Mouse (Mus musculus): ENCODE measurements around the gene Ror1.

The Ror1 gene

DNA sequence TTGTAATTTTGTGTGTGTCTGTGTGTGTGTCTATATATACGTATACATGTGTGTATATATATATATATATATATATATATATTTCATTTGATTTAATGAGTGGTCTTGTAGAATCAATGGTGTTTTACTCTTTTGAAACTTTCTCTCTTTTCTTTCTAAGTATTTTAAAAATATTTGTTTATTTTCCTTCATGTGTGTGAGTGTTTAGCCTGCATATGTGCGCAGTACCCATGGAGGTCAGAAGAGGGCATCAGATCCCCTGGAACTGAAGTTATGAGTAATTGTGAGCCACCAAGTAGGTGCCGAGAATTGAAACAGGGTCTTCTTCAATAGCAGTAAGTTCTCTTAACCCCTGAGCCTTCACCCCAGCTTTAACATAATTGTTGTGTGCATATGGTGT lies 20.8 kb downstream of the Ror1 start:
- DNase-seq (ENCODE audit: low read depth, low spot score): no peak

DNA sequence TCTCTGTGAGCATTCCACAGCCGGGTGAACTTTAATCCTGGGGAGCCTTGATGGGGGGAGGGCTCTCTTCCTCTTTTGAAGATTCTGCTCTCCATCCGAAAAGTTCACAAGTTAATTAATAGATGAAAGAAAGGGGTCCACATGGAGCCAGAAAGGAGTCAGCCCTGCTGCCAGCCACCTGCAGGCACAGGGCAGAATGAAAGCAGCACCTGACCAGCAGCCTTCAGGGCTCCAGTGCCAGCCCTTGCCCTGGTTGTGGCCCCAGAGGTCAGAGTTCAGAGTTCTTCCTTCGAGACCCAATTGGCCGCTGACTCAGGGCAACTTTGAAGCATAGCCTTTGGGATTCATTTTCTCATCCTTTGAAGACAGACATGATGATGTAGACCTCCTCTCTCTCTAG lies 23.1 kb downstream of the Ror1 start:
- DNase-seq (ENCODE audit: low read depth, low spot score): no peak

DNA sequence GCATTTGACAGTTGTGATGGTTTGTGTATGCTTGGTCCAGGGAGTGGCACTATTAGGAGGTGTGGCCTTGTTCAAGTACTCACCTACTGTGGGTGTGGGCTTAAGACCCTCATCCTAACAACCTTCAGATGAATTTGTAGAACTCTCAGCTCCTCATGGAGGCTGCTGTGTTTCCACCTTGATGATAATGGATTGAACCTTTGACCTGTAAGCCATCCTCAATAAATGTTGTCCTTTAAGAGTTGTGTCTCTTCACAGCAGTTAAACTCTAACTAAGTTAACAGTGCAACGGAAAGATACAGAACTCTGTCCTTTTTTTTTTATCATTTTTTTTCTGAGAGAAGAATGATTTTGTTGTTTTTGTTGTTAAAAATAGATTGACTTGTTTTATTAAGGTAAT lies 23.8 kb downstream of the Ror1 start:
- no peak for DNase-seq (ENCODE audit: low read depth, low spot score)

DNA sequence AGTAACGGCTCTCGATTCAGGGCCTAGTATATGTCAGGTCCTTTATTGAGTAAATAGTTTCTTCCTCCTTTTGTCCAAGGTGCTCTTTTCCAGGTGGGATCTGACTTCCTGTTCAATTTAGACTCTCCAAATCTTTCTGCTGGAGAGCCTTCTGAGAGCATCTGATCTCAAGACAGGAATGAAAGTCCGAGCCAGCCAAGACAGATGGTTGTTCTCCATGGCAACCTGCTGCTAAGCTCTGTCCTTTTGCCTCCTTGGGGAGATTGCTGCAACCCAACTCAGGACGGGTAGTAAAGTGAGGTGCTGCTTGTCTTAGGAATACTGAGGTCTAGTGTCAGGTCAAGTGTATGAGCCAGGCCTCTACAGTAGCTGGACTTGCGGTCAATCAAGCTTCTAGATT lies 25.0 kb downstream of the Ror1 start:
- no peak for DNase-seq (ENCODE audit: low read depth, low spot score)

DNA sequence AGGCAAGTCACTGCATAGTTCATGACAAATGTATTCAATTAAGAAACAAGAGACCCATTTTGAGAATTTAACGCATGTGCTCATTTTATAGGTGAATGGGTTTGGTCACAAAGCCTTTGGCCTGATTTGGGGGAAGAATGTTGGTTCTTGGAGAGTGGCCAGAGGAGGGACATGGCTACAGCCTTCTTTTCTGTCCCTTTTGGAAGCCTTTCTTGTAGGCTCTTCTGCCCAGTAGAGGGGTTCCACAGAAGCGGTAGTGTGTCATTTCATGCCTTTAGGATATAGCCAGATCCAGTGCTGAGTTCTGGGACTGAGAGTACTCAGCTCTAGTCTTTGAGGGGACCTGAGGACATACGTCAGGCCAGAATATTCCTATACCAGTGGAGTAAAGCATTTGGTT lies 26.8 kb downstream of the Ror1 start:
- DNase-seq (ENCODE audit: low read depth, low spot score): no peak

DNA sequence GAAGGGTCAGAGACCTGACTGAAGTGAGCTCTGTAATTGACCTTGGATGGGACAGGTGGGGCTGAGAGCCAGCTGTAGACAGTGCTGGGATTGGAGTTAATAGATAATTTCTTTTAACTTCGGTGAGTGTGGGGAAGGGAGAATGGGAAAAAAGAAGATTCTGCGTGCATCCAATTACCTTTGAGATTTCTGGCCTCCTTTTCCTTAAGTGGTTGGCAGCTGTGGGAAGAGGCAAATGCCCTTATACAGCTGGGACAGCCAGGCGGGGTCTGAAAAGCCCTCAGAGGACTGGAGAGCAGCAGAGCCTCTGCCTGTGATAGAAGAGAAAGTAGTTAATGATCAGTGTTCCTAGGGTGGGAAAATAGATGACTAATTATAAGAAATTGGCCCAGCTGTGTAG lies 27.9 kb downstream of the Ror1 start:
- DNase-seq (ENCODE audit: low read depth, low spot score): no peak

DNA sequence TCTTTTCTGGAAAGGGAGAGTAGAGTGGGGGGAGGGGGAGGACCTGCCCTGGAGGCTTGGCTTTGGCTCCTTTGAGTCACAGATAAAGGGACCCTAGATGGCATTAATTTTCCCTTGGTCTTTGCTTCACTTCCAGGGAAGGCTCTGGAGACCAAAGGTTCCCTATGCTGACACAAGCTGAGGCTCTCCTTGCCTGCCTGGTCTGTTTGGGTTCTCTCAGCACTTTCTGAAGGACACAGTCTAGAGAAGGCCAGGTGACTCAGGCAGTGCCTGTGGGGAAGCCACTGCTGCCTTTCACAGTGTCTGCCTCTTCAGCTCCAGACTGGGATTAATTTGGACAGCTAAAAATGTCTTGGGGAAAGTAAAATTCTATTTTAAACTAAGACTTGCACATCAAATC lies 28.5 kb downstream of the Ror1 start:
- DNase-seq (ENCODE audit: low read depth, low spot score): no peak

DNA sequence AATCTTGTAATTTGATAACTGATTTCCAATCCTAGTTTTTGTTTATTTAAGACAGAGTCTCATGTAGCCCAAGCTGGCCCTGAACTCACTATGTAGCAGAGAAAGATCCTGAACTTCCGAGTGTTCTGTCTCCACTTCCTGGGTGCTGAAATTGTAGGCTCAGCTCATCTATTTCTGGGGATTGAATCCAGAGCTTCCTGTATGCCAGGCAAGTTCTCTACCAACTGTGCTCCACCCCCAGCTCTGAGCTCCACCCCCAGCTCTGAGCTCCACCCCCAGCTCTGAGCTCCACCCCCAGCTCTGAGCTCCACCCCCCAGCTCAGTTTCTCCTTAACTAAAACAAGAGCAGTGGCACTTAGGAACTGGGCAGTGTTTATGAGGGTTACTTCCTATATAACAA lies 29.3 kb downstream of the Ror1 start:
- DNase-seq (ENCODE audit: low read depth, low spot score): no peak

GRCm38 (mm10) chr4:100126531-100127310 lies 31.1 kb downstream of the Ror1 start:
- DNase-seq (ENCODE audit: low read depth, low spot score): no peak

DNA sequence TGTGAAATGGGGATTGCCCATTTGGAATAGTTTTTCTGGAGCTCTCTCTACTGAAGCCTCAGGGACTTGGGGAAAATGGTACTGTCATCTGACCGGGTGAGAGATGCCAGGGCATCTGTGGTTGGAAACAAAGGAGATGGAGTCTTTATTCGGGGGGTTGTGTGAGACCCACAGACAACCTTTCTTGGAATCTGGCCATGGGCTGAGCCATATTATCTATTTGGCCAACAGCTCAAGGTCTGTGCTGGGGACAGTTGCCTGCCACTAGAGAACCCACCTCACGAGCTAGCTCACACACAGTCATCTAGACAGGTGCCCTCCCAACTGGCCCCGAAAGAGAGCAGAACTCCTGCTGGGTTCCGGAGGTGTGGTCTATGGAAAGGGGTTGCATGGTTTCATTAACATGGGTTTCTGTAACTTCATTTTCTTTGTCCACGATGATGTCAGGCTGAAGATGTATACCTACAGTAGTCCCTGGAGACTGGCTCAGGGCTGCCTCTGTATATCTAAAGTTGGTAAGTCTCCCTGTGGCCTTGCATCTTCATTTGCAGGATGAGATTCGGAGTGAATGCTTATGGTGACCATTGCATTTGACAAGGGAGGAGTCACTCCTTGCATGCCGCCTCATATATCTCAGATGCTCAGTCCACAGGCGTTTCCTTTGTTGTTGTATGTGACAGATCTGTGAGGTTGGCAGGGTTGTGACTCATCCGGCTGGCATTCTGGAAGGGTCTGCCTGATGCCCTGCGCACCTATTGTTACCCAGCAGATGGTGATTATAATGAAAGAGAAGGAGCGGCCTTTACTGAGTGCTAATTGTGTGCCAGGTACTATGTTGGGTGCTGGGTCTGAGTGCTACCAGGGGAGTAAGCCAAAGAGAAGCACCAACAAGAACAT lies 32.7 kb downstream of the Ror1 start:
- no peak for DNase-seq (ENCODE audit: low read depth, low spot score)

- DNase-seq (ENCODE audit: low read depth, low spot score): no peak
Measured at GRCm38 (mm10) chr4:100129201-100129600, 33.6 kb downstream of the Ror1 start.

DNA sequence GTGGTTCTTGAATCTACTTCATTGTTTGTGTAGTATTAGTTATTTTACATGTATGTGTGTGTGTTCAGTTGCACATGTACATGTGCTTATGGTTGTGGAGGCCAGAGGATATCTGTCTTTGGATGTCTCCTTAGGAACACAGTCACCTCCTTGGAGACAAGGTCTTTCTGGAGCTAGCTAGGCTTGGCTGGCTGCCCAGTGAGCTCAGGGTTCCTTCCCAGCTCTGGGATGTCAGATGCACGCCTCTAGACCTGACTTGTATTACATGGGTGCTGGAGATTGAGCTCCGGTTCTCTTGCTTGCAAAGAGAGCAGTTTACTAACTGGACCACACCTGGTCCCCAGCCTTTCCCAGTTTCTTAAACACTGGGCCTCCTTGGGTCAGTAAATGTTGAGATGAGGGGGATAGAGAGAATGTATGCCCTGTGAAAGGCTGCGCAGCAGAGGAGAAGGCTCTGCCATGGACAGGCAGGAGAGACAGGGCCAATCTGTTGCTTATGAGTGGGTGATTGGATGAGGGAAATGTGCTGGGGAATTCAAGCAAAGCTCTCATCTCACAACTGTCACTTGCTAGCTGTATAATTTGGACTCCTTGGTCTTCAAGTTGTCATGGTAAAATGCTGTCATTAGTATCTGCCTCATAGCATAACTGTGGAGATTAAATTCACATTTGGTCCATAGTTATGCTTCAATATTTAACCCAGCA lies 35.3 kb downstream of the Ror1 start:
- no peak for DNase-seq (ENCODE audit: low read depth, low spot score)

GRCm38 (mm10) chr4:100131488-100131887 lies 35.9 kb downstream of the Ror1 start:
- DNase-seq (ENCODE audit: low read depth, low spot score): no peak

DNA sequence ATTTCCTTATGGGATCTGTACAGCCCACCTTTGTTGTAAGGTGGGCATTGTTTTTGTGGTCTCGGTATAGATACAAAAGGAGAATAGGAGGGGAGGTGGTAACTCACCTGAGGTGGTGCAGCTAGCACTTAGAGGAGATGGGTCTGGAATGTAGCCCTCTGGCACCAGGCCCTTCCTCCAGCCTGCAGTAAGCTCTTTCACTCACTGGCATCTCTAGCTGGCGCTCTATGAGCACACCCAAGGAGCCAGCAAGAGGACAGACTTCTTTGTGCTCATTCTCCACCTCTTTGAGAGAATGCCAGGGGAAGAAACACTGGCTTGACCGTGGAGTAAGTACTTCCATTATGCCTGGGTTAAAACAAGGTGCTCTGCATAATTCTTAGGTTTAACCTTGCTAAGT lies 36.7 kb downstream of the Ror1 start:
- DNase-seq (ENCODE audit: low read depth, low spot score): no peak

- DNase-seq (ENCODE audit: low read depth, low spot score): no peak
Measured at GRCm38 (mm10) chr4:100136046-100136445, 40.5 kb downstream of the Ror1 start.

DNA sequence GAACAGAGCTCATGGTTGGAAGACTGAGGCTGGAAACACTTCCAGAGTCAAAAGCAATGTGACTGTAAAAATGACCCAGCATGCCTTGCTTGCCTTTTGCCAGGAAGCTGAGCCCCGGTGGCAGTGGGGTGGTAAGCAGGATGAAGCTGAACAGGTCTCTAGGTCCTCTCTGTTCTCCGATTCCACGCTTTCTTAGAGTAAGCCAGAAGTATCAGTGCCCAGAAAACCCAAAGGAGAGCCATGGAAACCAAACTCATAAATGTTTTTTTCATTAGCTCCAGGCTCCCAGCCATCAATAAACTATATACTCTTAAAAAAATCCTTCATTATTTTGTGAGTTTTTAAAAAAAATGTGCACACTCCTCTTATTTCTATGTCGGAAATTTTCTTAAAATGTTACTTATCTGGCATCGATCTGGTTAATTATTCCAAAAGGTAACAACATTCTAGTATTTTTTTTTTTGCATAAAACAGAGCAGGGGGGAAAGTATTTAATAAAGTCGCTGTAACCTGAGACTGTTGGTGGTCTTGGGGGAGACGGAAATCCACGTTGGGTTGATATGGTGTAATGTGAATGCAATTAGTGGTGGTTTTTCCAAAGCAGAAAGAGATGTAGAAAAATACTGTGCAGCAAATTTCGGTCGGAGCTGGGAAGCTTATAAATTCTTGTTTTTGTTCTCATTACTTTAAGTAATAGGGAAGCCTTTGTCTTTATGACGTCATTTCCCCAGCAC lies 41.7 kb downstream of the Ror1 start:
- DNase-seq (ENCODE audit: low read depth, low spot score): no peak

DNA sequence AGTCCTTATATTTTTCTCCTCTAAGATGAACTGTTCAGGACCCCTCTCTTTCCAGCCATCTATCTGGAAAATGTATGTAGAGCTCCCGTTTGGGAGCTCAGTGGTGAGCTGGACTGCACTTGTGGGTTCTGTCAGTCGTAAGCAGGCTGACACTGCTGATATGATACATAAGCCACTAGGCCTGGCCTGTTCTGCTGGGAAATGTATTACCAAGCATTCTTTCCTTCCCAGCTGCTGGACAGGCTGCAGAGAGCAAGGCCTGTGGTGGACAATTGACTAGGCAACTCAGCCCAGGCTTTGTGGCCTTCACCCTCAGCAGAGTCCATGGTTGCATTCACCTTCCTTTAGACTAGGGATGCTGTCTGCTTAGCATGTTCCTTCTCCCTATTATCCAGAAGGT lies 46.0 kb downstream of the Ror1 start:
- DNase-seq (ENCODE audit: low read depth, low spot score): no peak

GRCm38 (mm10) chr4:100144744-100145143 lies 49.2 kb downstream of the Ror1 start:
- DNase-seq (ENCODE audit: low read depth, low spot score): no peak

GRCm38 (mm10) chr4:100150797-100151196 lies 55.2 kb downstream of the Ror1 start:
- DNase-seq (ENCODE audit: low read depth, low spot score): no peak

DNA sequence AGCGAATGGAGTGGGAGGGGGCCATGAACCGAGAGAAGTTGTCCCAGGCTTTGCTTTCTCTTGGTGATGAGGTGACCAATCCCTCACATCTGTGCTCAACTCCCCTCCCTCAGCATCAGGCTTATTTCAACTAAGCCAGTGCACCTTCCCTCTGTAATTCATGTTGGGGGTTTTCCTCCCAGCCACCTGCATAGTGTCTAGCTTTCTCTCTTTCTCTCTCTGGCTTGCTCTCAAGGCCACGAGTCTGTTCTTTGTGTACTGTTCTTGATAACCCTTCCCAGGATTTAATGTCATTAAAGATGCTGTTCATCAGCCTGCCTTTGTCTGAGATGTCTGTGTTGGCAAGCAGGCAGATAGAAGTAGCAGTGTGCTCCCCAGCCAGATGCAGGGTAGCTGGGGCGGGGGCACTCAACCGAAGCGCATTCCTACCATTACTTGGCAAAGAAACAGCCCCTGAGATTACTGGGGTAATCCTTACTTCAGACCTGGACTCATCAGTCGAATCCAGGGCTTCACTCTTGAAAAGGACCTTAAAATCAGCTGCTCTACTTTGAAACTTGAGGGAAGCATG lies 59.1 kb downstream of the Ror1 start:
- no peak for DNase-seq (ENCODE audit: low read depth, low spot score)

DNA sequence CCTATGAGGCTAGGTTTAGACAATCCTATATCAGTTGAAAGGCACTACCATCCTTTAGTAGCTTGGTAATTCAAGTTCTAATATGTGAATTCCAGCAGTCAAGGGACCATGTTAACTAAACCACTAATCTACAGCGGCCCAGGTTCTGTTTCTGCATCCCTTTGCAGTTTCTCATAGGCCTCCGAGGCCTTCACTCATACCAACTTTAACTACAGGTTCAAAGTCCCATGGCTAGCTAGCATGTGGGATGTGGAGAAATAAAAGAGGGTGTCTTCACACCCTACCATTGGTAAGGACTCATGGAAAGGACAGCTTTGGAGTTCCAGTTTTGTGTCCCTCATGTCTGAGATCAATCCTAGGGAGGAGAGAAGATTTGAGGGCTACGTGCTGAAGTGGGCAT lies 60.1 kb downstream of the Ror1 start:
- no peak for DNase-seq (ENCODE audit: low read depth, low spot score)

Measured in mesoderm, embryonic 11.5 days (tissue).